Mouse (Mus musculus) E14TG2a.4 (cell line): ENCODE measurements at regions not wholly inside any gene's neighbourhood (a gene's known extent, or its start where the extent isn't known, plus 50 kb on each side); places are given as distances from the start of the nearest gene placed in this dataset.

Experiments
- H3K27me3 ChIP-seq: 2 replicates; pipeline ENCODE4 v1.6.1; 2014; ENCODE audit warnings: low read length, control low read depth; ENCODE audit not compliant: insufficient read depth
- H3K36me3 ChIP-seq: 2 replicates; pipeline ENCODE4 v1.6.1; 2014; ENCODE audit warnings: low read length, control low read depth; ENCODE audit not compliant: insufficient read depth
- H3K4me1 ChIP-seq: replicated peaks from 2 replicates; pipeline ENCODE4 v1.6.1; 2014; ENCODE audit warnings: low read depth, low read length, control low read depth
- H3K4me3 ChIP-seq: replicated peaks from 2 replicates; pipeline ENCODE4 v1.5.1; 2014; ENCODE audit warnings: mild to moderate bottlenecking, low read length
- H3K9me3 ChIP-seq: 2 replicates; pipeline ENCODE4 v1.6.1; 2014; ENCODE audit warnings: low read length, control low read depth
- CTCF ChIP-seq: conservative IDR thresholded peaks from 2 replicates; pipeline ENCODE4 v1.5.1; 2014; ENCODE audit warnings: low read length
- NANOG ChIP-seq: IDR thresholded peaks from 2 replicates; pipeline ENCODE4 v1.6.1; 2014; ENCODE audit warnings: borderline replicate concordance, low read length, mixed read lengths
- POU5F1 ChIP-seq: IDR thresholded peaks from 2 replicates; pipeline ENCODE4 v1.6.1; 2014; ENCODE audit warnings: low read length, borderline replicate concordance

- TF ChIP-seq CTCF (no peak), POU5F1 (no peak), NANOG (no peak)
- Histone ChIP-seq H3K36me3 (no peaks in the 10 kb centered on the region), H3K4me3 (no peak overlapping the region), H3K4me1 (no peaks in the 10 kb centered on the region), H3K9me3 (no peaks in the 10 kb centered on the region), H3K27me3 (no peaks in the 10 kb centered on the region)
Measured at GRCm38 (mm10) chr13:101508331-101508730, 259.7 kb downstream of the Pik3r1 start.

GRCm38 (mm10) chr13:101506696-101507095 is 261.3 kb downstream of the Pik3r1 start:
- TF ChIP-seq CTCF = no peak
- TF ChIP-seq NANOG = no peak
- no peak for TF ChIP-seq POU5F1
- H3K27me3 ChIP-seq = no peaks in the 10 kb centered on the region

GRCm38 (mm10) chr13:101505054-101505453 is 263.0 kb downstream of the Pik3r1 start:
- Histone ChIP-seq H3K9me3 (peaks cover 12% of the 10 kb centered on the region), H3K36me3 (no peaks in the 10 kb centered on the region), H3K4me3 (no peak overlapping the region), H3K27me3 (no peaks in the 10 kb centered on the region), H3K4me1 (no peaks in the 10 kb centered on the region)
- TF ChIP-seq POU5F1 (no peak), CTCF (no peak), NANOG (no peak)

More at GRCm38 (mm10) chr13:101506696-101507095, 261.3 kb downstream of the Pik3r1 start:
- no peaks in the 10 kb centered on the region for H3K4me1 ChIP-seq
- H3K9me3 ChIP-seq = peaks cover 5% of the 10 kb centered on the region
- H3K4me3 ChIP-seq = no peak overlapping the region
- H3K36me3 ChIP-seq = no peaks in the 10 kb centered on the region

GRCm38 (mm10) chr13:101504241-101504640 is 263.8 kb downstream of the Pik3r1 start:
- no peak for TF ChIP-seq NANOG
- no peak overlapping the region for H3K4me3 ChIP-seq
- no peaks in the 10 kb centered on the region for H3K36me3 ChIP-seq
- H3K9me3 ChIP-seq = peaks cover 12% of the 10 kb centered on the region
- no peaks in the 10 kb centered on the region for H3K4me1 ChIP-seq
- no peaks in the 10 kb centered on the region for H3K27me3 ChIP-seq

- H3K36me3 ChIP-seq = no peaks in the 10 kb centered on the region
- H3K4me1 ChIP-seq = no peaks in the 10 kb centered on the region
- no peaks in the 10 kb centered on the region for H3K27me3 ChIP-seq
- H3K4me3 ChIP-seq = no peak overlapping the region
- TF ChIP-seq CTCF (no peak), POU5F1 (no peak), NANOG (no peak)
- H3K9me3 ChIP-seq = peaks cover 12% of the 10 kb centered on the region
Measured at GRCm38 (mm10) chr13:101501845-101502284, 266.2 kb downstream of the Pik3r1 start.

- no peaks in the 10 kb centered on the region for H3K4me1 ChIP-seq
- no peak overlapping the region for H3K4me3 ChIP-seq
- no peaks in the 10 kb centered on the region for H3K27me3 ChIP-seq
- no peaks in the 10 kb centered on the region for H3K36me3 ChIP-seq
- TF ChIP-seq NANOG = no peak
- no peak for TF ChIP-seq POU5F1
- TF ChIP-seq CTCF = no peak
- peaks cover 12% of the 10 kb centered on the region for H3K9me3 ChIP-seq
Measured at GRCm38 (mm10) chr13:101501061-101501460, 267.0 kb downstream of the Pik3r1 start.

- no peak overlapping the region for H3K4me3 ChIP-seq
- peaks cover 21% of the 10 kb centered on the region for H3K4me1 ChIP-seq
- H3K27me3 ChIP-seq = no peaks in the 10 kb centered on the region
- TF ChIP-seq POU5F1 = no peak
- TF ChIP-seq CTCF = no peak
- TF ChIP-seq NANOG = no peak
- no peaks in the 10 kb centered on the region for H3K9me3 ChIP-seq
- no peaks in the 10 kb centered on the region for H3K36me3 ChIP-seq
Measured at GRCm38 (mm10) chr13:101491835-101492234, 276.2 kb downstream of the Pik3r1 start.

- Histone ChIP-seq H3K36me3 (no peaks in the 10 kb centered on the region), H3K27me3 (no peaks in the 10 kb centered on the region), H3K4me1 (peaks cover 21% of the 10 kb centered on the region), H3K4me3 (no peak overlapping the region), H3K9me3 (no peaks in the 10 kb centered on the region)
- TF ChIP-seq POU5F1 = no peak
- TF ChIP-seq NANOG = no peak
- no peak for TF ChIP-seq CTCF
Measured at GRCm38 (mm10) chr13:101490961-101491360, 277.1 kb downstream of the Pik3r1 start.

- H3K9me3 ChIP-seq = no peaks in the 10 kb centered on the region
- TF ChIP-seq POU5F1 (no peak), NANOG (no peak), CTCF (no peak)
Measured at GRCm38 (mm10) chr13:101487621-101488020, 280.4 kb downstream of the Pik3r1 start.

More at GRCm38 (mm10) chr13:101487621-101488020, 280.4 kb downstream of the Pik3r1 start:
- no peaks in the 10 kb centered on the region for H3K36me3 ChIP-seq
- H3K4me1 ChIP-seq = peaks cover 15% of the 10 kb centered on the region
- no peak overlapping the region for H3K4me3 ChIP-seq
- no peaks in the 10 kb centered on the region for H3K27me3 ChIP-seq
